Mouse (Mus musculus) C2C12 (cell line): ENCODE data around the gene Hist1h2ah. TPM values are rescaled to one million over a fixed set of nuclear protein-coding genes. Genes with fewer than 3 reads are reported as not detected.

ENCODE experiments used
- H3K27me3 ChIP-seq: one replicate; pipeline ENCODE4 v1.6.1; 2011; ENCODE audit not compliant: control insufficient read depth, insufficient read depth, insufficient read length
- H3K36me3 ChIP-seq: one replicate; pipeline ENCODE4 v1.6.1; 2011; ENCODE audit not compliant: control insufficient read depth, insufficient read depth
- H3K4me3 ChIP-seq: one replicate; pipeline ENCODE4 v1.5.1; 2011; ENCODE audit warnings: mild to moderate bottlenecking, control low read depth; ENCODE audit not compliant: poor library complexity, insufficient read depth, severe bottlenecking
- H3K79me2 ChIP-seq: one replicate; pipeline ENCODE4 v1.6.1; 2011; ENCODE audit not compliant: control insufficient read depth, insufficient read depth
- H3K79me3 ChIP-seq: one replicate; pipeline ENCODE4 v1.6.1; 2011; ENCODE audit warnings: low read depth, control low read depth
- H3ac ChIP-seq: one replicate; pipeline ENCODE3; 2011; ENCODE audit warnings: low read depth; ENCODE audit not compliant: control insufficient read depth, insufficient read length
- CEBPB ChIP-seq: IDR thresholded peaks from one replicate; pipeline ENCODE4 v1.6.1; 2011; ENCODE audit warnings: low read depth, mild to moderate bottlenecking, control low read depth, moderate library complexity
- CTCF ChIP-seq: IDR thresholded peaks from one replicate; pipeline ENCODE4 v1.5.1; 2011; ENCODE audit not compliant: control insufficient read depth, insufficient read depth, insufficient read length
- FOSL1 ChIP-seq: IDR thresholded peaks from one replicate; pipeline ENCODE4 v1.8.0; 2011; ENCODE audit warnings: mild to moderate bottlenecking, low read length; ENCODE audit not compliant: poor library complexity, insufficient read depth, severe bottlenecking
- MAX ChIP-seq: IDR thresholded peaks from one replicate; pipeline ENCODE4 v1.6.1; 2011; ENCODE audit warnings: mild to moderate bottlenecking, control low read depth
- MYOD1 ChIP-seq: IDR thresholded peaks from one replicate; pipeline ENCODE4 v1.6.1; 2011; ENCODE audit warnings: low read depth; ENCODE audit not compliant: control insufficient read depth, insufficient read length
- MYOG ChIP-seq: IDR thresholded peaks from one replicate; pipeline ENCODE4 v1.6.1; 2011; ENCODE audit not compliant: control insufficient read depth, insufficient read length; ENCODE audit errors: extremely low read depth
- USF1 ChIP-seq: IDR thresholded peaks from one replicate; pipeline ENCODE4 v1.6.1; 2011; ENCODE audit warnings: low read depth, mild to moderate bottlenecking, control low read depth, moderate library complexity
- polyA plus RNA-seq: library from polyadenylated mRNA; unstranded; fragments of >200 nt; fragmentation: generic; extraction: Trizol; gene quantifications from one replicate; pipeline ENCODE4 v1.2.1, GENCODE M21; 2012; ENCODE audit warnings: missing spikeins

Hist1h2ah gene
- polyA plus RNA-seq, 1 experiment = 9.5 TPM

- no peak for TF ChIP-seq FOSL1
- TF ChIP-seq USF1 = no peak
- no peak for TF ChIP-seq CEBPB
- H3K27me3 ChIP-seq = no peaks in the 10 kb centered on the region
- peak overlapping the region; percentile 15 for H3K4me3 ChIP-seq
- no peaks in the 10 kb centered on the region for H3K79me3 ChIP-seq
- H3ac ChIP-seq = peak overlapping the region; percentile 27
- no peaks in the 10 kb centered on the region for H3K36me3 ChIP-seq
- no peaks in the 10 kb centered on the region for H3K79me2 ChIP-seq
These were observed 4.6 kb upstream of the Hist1h2ah start for GRCm38 (mm10) chr13:22039951-22040463.

- no peaks in the 10 kb centered on the region for H3K79me2 ChIP-seq
- H3K4me3 ChIP-seq = no peak overlapping the region
- no peaks in the 10 kb centered on the region for H3K36me3 ChIP-seq
- no peak overlapping the region for H3ac ChIP-seq
- TF ChIP-seq CTCF (no peak), MYOD1 (no peak), USF1 (no peak), MYOG (no peak), CEBPB (no peak), FOSL1 (no peak), MAX (no peak)
- no peaks in the 10 kb centered on the region for H3K27me3 ChIP-seq
- H3K79me3 ChIP-seq = no peaks in the 10 kb centered on the region
These were observed 4.0 kb upstream of the Hist1h2ah start for GRCm38 (mm10) chr13:22039364-22039763.

DNA sequence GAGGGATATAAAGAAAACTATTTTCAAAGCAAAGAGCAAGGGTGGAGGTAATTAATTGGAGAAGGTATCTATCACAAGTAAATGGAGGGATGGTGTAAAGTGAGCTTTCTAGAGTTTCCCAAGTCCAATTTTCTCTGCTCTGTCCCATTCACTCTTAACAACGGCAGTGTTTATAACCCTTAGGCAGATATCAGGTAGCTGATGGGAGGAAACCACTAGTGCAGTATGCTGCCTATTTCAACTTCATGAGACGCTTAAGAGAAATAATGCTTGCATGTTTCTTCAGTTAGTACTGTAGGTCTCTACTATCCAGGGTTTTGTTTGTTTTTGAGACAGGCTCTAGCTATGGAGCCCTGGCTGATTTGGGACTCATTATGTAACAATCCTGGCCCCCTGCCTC lies 2.0 kb upstream of the Hist1h2ah start:
- no peaks in the 10 kb centered on the region for H3K27me3 ChIP-seq
- H3K79me3 ChIP-seq = no peaks in the 10 kb centered on the region
- no peak overlapping the region for H3K4me3 ChIP-seq
- no peak overlapping the region for H3ac ChIP-seq
- TF ChIP-seq MAX = no peak
- TF ChIP-seq CEBPB = no peak
- no peak for TF ChIP-seq FOSL1
- no peak for TF ChIP-seq MYOG
- TF ChIP-seq MYOD1 = no peak
- TF ChIP-seq CTCF = no peak
- no peak for TF ChIP-seq USF1
- no peaks in the 10 kb centered on the region for H3K79me2 ChIP-seq
- no peaks in the 10 kb centered on the region for H3K36me3 ChIP-seq

- Histone ChIP-seq H3K27me3 (no peaks in the 10 kb centered on the region), H3K4me3 (no peak overlapping the region), H3ac (no peak overlapping the region), H3K79me3 (no peaks in the 10 kb centered on the region), H3K36me3 (no peaks in the 10 kb centered on the region), H3K79me2 (no peaks in the 10 kb centered on the region)
- no peak for TF ChIP-seq MYOG
- no peak for TF ChIP-seq USF1
- TF ChIP-seq CTCF = no peak
- TF ChIP-seq MAX = no peak
- TF ChIP-seq MYOD1 = no peak
- no peak for TF ChIP-seq CEBPB
- TF ChIP-seq FOSL1 = no peak
These were observed 1.6 kb upstream of the Hist1h2ah start for GRCm38 (mm10) chr13:22036986-22037385.

DNA sequence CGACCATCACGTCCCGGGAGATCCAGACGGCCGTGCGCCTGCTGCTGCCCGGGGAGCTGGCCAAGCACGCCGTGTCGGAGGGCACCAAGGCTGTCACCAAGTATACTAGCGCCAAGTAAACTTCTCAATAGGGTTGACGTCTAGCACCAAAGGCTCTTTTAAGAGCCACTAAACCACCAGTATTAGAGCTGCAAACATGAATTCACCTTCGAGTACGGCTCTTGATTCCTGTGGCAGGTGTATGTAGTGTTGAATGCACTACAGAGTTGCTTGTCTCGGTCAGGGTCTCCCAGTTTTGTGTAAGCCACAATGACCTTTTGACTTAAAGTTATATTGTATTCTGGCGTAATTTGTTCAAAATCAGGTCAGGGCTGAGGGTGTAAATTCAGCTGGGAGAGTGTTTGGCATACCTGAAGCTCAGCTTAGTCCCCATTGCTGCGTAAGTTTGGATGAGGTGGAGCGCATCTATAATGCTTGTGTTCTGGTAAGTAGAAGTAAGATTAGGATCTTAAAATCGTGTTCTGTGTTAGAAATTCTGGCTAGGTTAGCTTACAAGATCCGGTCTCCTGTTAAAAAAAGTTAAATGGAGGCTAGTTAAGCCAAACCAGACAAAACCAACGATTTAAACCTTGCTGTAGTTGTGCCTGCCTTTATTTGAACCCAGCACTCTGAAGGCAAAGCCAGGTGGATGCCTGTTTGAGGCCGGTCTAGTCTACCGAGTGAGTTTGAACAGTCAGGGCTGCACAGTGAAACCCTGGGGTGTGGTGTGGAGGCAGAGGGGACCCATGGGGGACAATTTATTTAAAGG lies 985 bp upstream of the Hist1h2ah start:
- Histone ChIP-seq H3K79me2 (no peaks in the 10 kb centered on the region), H3K36me3 (no peaks in the 10 kb centered on the region), H3K27me3 (no peaks in the 10 kb centered on the region), H3K4me3 (no peak overlapping the region), H3ac (peak overlapping the region; percentile 83), H3K79me3 (no peaks in the 10 kb centered on the region)
- TF ChIP-seq CEBPB (no peak), USF1 (no peak), FOSL1 (no peak), MYOD1 (no peak), MYOG (no peak), MAX (no peak), CTCF (no peak)
